Mouse (Mus musculus) gastrocnemius, postnatal 25 days (tissue): ENCODE measurements around the gene Ptar1. TPM values are rescaled to one million over a fixed set of nuclear protein-coding genes. Genes with fewer than 3 reads are reported as not detected.
A peak's percentile ranks its signal among the peaks of the same experiment; 100 is the strongest.
"Not testable (repeated sequence)": the region's sequence is repeated elsewhere in the genome, so short reads cannot be mapped to it uniquely, and the experiment has no call there.

Experiments
- DNase-seq: peaks from one replicate; pipeline ENCODE4 v3.0.0; 2022
- long read RNA-seq, 2 experiments: library from polyadenylated mRNA; stranded (forward); transcript quantifications; one replicate each; pipeline ENCODE4 v2.0.0; 2021
- total RNA-seq, 2 experiments: library from RNA; stranded (reverse); gene quantifications; 1 replicate in 1 of 2; 2 replicates in 1 of 2; pipeline ENCODE4 v1.2.3; 2021

Gene Ptar1
- 10 to 100 TPM; 17.3 to 18.1 TPM for total RNA-seq
- long read RNA-seq, experiment 1, partial matches to known transcripts, result 0 of 4 reads
- long read RNA-seq, experiment 1, other reads (novel, unspliced or antisense), result 4 of 4 reads
- long read RNA-seq, experiment 2, partial matches to known transcripts, result 0 of 1 reads
- long read RNA-seq, experiment 2, other reads (novel, unspliced or antisense), result 1 of 1 reads

GRCm38 (mm10) chr19:23687296-23688021 lies at the start of gene Ptar1:
Ptar1 (plus strand) TSS chr19:23687429.
- peak; percentile 91 for DNase-seq

- no peak for DNase-seq
These were observed 43.4 kb upstream of the Ptar1 start for GRCm38 (mm10) chr19:23643819-23644218.

- DNase-seq, result no peak
These were observed 41.9 kb upstream of the Ptar1 start for GRCm38 (mm10) chr19:23645347-23645746.

GRCm38 (mm10) chr19:23647308-23647707 lies 39.9 kb upstream of the Ptar1 start:
- DNase-seq, result no peak

GRCm38 (mm10) chr19:23652644-23653043 lies 34.6 kb upstream of the Ptar1 start, which contains the start of gene 1700028P14Rik:
1700028P14Rik (minus strand) TSS chr19:23652812.
- peak; percentile 22 for DNase-seq

GRCm38 (mm10) chr19:23653154-23653553 lies 34.1 kb upstream of the Ptar1 start:
- DNase-seq, result no peak

GRCm38 (mm10) chr19:23657261-23657932 lies 29.8 kb upstream of the Ptar1 start:
- no peak for DNase-seq

GRCm38 (mm10) chr19:23658350-23658749 lies 28.9 kb upstream of the Ptar1 start:
- DNase-seq, result no peak

GRCm38 (mm10) chr19:23664083-23664482 lies 23.1 kb upstream of the Ptar1 start:
- DNase-seq, result no peak

GRCm38 (mm10) chr19:23668142-23668655 lies 19.0 kb upstream of the Ptar1 start:
- DNase-seq, result no peak

GRCm38 (mm10) chr19:23673021-23673420 lies 14.2 kb upstream of the Ptar1 start:
- no peak for DNase-seq

GRCm38 (mm10) chr19:23675656-23676055 lies 11.6 kb upstream of the Ptar1 start:
- DNase-seq, result not testable (repeated sequence)

- DNase-seq, result no peak
These were observed 300 bp upstream of the Ptar1 start for GRCm38 (mm10) chr19:23686962-23687295.

GRCm38 (mm10) chr19:23688421-23688946 lies 1.3 kb downstream of the Ptar1 start:
- no peak for DNase-seq

GRCm38 (mm10) chr19:23694344-23694743 lies 7.1 kb downstream of the Ptar1 start:
- peak; percentile 12 for DNase-seq

- peak; percentile 10 for DNase-seq
These were observed 10.6 kb downstream of the Ptar1 start for GRCm38 (mm10) chr19:23697861-23698260.

GRCm38 (mm10) chr19:23698366-23698765 lies 11.1 kb downstream of the Ptar1 start:
- no peak for DNase-seq

- no peak for DNase-seq
These were observed 11.9 kb downstream of the Ptar1 start for GRCm38 (mm10) chr19:23699131-23699530.

GRCm38 (mm10) chr19:23702896-23703295 lies 15.7 kb downstream of the Ptar1 start:
- no peak for DNase-seq

- DNase-seq, result no peak
These were observed 18.2 kb downstream of the Ptar1 start for GRCm38 (mm10) chr19:23705383-23705782.

GRCm38 (mm10) chr19:23746506-23746905 lies 59.3 kb downstream of the Ptar1 start:
- DNase-seq, result no peak

GRCm38 (mm10) chr19:23757011-23757410 lies 69.8 kb downstream of the Ptar1 start:
- peak; percentile 18 for DNase-seq
